30 mouse cellular contexts compared by ENCODE assay signal in genomic region chr1:169491561-169491960, GRCm38 (mm10). TPM values are rescaled to one million over a fixed set of nuclear protein-coding genes. Genes with fewer than 3 reads are reported as not detected.
"Had no signal": no experiment of that assay in that cellular context is flagged by ENCODE, and none has a peak within 500 bp of the region (broad histone marks: within the 10 kb centered on the region; RNA-seq: fewer than 3 reads in every experiment).

No protein-coding gene starts in this region.

- H3K9ac ChIP-seq: heart, embryonic 13.5 days; heart, embryonic 15.5 days; hindbrain, embryonic 12.5 days; hindbrain, embryonic 14.5 days; intestine, embryonic 15.5 days; kidney, embryonic 15.5 days; limb, embryonic 13.5 days; limb, embryonic 15.5 days; liver, embryonic 12.5 days; liver, embryonic 14.5 days had no signal

- H3K9me3 ChIP-seq: heart, embryonic 13.5 days; heart, embryonic 15.5 days; hindbrain, embryonic 10.5 days; hindbrain, embryonic 12.5 days; intestine, embryonic 15.5 days; kidney, embryonic 15.5 days; limb, embryonic 13.5 days; limb, embryonic 15.5 days; liver, embryonic 12.5 days had no signal

- DNase-seq: gastrocnemius, adult 2 months; gastrocnemius, postnatal 10 days; gastrocnemius, postnatal 25 days; heart, adult 2 months; heart, postnatal 14 days; heart, postnatal 36 days; kidney, adult 18-20 months; kidney, adult 9 months; kidney, postnatal 14 days; kidney, postnatal 36 days; layer of hippocampus, postnatal 36 days; lung, adult 18-20 months had no signal

- H3K27ac ChIP-seq: gastrocnemius, adult 2 months; heart, adult 2 months; heart, embryonic 13.5 days; heart, embryonic 15.5 days; hindbrain, embryonic 10.5 days; hindbrain, embryonic 12.5 days; hindbrain, embryonic 14.5 days; intestine, embryonic 15.5 days; kidney, embryonic 15.5 days; kidney, postnatal 0 days; left cerebral cortex, adult 2 months; limb, embryonic 13.5 days; limb, embryonic 15.5 days; liver, embryonic 12.5 days; liver, embryonic 14.5 days had no signal

- H3K4me2 ChIP-seq: heart, embryonic 11.5 days; heart, embryonic 13.5 days; heart, embryonic 15.5 days; hindbrain, embryonic 12.5 days; hindbrain, embryonic 14.5 days; intestine, embryonic 15.5 days; kidney, embryonic 15.5 days; limb, embryonic 13.5 days; limb, embryonic 15.5 days; liver, embryonic 12.5 days had no signal

- H3K4me3 ChIP-seq: gastrocnemius, adult 2 months; heart, adult 2 months; heart, embryonic 13.5 days; heart, embryonic 15.5 days; hindbrain, embryonic 10.5 days; hindbrain, embryonic 12.5 days; intestine, embryonic 15.5 days; kidney, embryonic 15.5 days; left cerebral cortex, adult 2 months; limb, embryonic 13.5 days; limb, embryonic 15.5 days; liver, embryonic 12.5 days had no signal

- H3K27me3 ChIP-seq: heart, embryonic 13.5 days; heart, embryonic 15.5 days; hindbrain, embryonic 12.5 days; intestine, embryonic 15.5 days; kidney, embryonic 15.5 days; limb, embryonic 13.5 days; limb, embryonic 15.5 days; liver, embryonic 12.5 days had no signal

- ATAC-seq: hindbrain, embryonic 16.5 days; inflammation-experienced regulatory T-cells, adult 6 months; intestine, embryonic 15.5 days; intestine, postnatal 0 days; liver, embryonic 12.5 days had no signal

- H3K36me3 ChIP-seq: hindbrain, embryonic 12.5 days; intestine, embryonic 15.5 days; limb, embryonic 15.5 days had no signal

- H3K4me1 ChIP-seq: heart, embryonic 13.5 days; heart, embryonic 15.5 days; hindbrain, embryonic 10.5 days; hindbrain, embryonic 12.5 days; intestine, embryonic 15.5 days; kidney, embryonic 15.5 days; limb, embryonic 13.5 days; limb, embryonic 15.5 days; liver, embryonic 12.5 days had no signal

RNA-seq across cellular contexts. Expression of gene Nuf2, which starts 39.7 kb away (rescaled TPM):
- total RNA-seq: gastrocnemius, adult 2 months had no signal
- polyA plus RNA-seq: liver, adult 2 months had no signal
